Comparison of ENCODE assay signal across 9 mouse cellular contexts in genomic region chr8:46281536-46281935, GRCm38 (mm10). TPM values are rescaled to one million over a fixed set of nuclear protein-coding genes. Genes with fewer than 3 reads are reported as not detected.
DNase-seq lines count a peak whose midpoint lies in the region; ATAC-seq and TF ChIP-seq lines count a peak whose summit lies in the region.
"Had no signal": no experiment of that assay in that cellular context is flagged by ENCODE, and none has a peak within 500 bp of the region (broad histone marks: within the 10 kb centered on the region; RNA-seq: fewer than 3 reads in every experiment).

No protein-coding gene starts in this region.

- DNase-seq in cerebellum, adult 11 months = peak; percentile 23
- DNase-seq in Patski (ENCODE audit: low read depth, low spot score) = no peak
- DNase-seq in cerebellum, postnatal 36 days = peak; percentile 51 to 59
- peak; percentile 60 for DNase-seq in heart, adult 8-10 months (ENCODE audit: low spot score)
- peak; percentile 14 for DNase-seq in layer of hippocampus, adult 9-11 months
- DNase-seq in lung, postnatal 4 days = peak; percentile 72 to 78
- DNase-seq in spleen, postnatal 4 days (ENCODE audit: low spot score in 2 of 2) = peak; percentile 49 to 84

- peaks cover 29% of the 10 kb centered on the region for H3K27me3 ChIP-seq in Patski
- H3K27me3 ChIP-seq: limb, embryonic 13.5 days had no signal

- ATAC-seq in cerebellum, adult (ENCODE audit: insufficient number of reproducible peaks, low FRiP score, low TSS enrichment) = no peak
- no peak for ATAC-seq in Patski

- TF ChIP-seq CTCF in Patski (IDR thresholded peaks at IDR 0.05) = peak; percentile 91

- CTCF ChIA-PET in Patski (lab: Charles Lee) = interaction anchor here (1.1 kb wide), 1 partner anchor 21 kb away, joined by 4 read pairs; no protein-coding TSS in a partner anchor

- POLR2A ChIA-PET in Patski (lab: Charles Lee) = no interaction called here

- in situ Hi-C loops in Patski (cut with MboI; ENCODE audit: low pct_unique_long_range_greater_than_20kb) = no loop called here

RNA-seq across cellular contexts. Expression of gene Helt, which starts 12.9 kb away (rescaled TPM):
- polyA plus RNA-seq in Patski (2021) = not detected
- 1 to 10 TPM in 3 of 4 experiments, under 1 TPM in 1; 0.92 to 4.2 (median 3.3) TPM for total RNA-seq in heart, adult 8-10 months (2022)
- polyA plus RNA-seq: limb, embryonic 13.5 days had no signal
